Mouse (Mus musculus) heart, postnatal 36 days (tissue): ENCODE results near the gene Il4i1. TPM values are rescaled to one million over a fixed set of nuclear protein-coding genes. Genes with fewer than 3 reads are reported as not detected.

ENCODE experiments used
- DNase-seq, 2 experiments: peaks; one replicate each; pipeline ENCODE4 v3.0.0; 2021 to 2022
- intact Hi-C: fragments of 180-260 bp; cut with DNase I; formaldehyde crosslinking; loops from one replicate; pipeline ENCODE4 v1.15.1; 2025
- total RNA-seq, 2 experiments: library from RNA; stranded (reverse); gene quantifications; 2 replicates each; pipeline ENCODE4 v1.2.3; 2021

Il4i1 gene
- total RNA-seq, 2 experiments from 2014 or later: 0.89 TPM

- intact Hi-C loops: no loop called here
- no peak for DNase-seq
These were observed 1.3 kb downstream of the Il4i1 start for GRCm38 (mm10) chr7:44817441-44817840.

- intact Hi-C loops: no loop called here
- no peak for DNase-seq
These were observed 2.0 kb downstream of the Il4i1 start for GRCm38 (mm10) chr7:44818164-44818563.

- peak; percentile 63 to 69 for DNase-seq
- intact Hi-C loops: no loop called here
These were observed 2.6 kb downstream of the Il4i1 start for GRCm38 (mm10) chr7:44818751-44819235.

GRCm38 (mm10) chr7:44819391-44819790 lies 3.2 kb downstream of the Il4i1 start:
- intact Hi-C loops: no loop called here
- DNase-seq: peak; percentile 1 to 8

GRCm38 (mm10) chr7:44819863-44820262 lies 3.7 kb downstream of the Il4i1 start:
- DNase-seq: peak; percentile 8 to 12
- intact Hi-C loops: no loop called here

GRCm38 (mm10) chr7:44820525-44820924 lies 4.3 kb downstream of the Il4i1 start:
- intact Hi-C loops: no loop called here
- peak in 1 of 2 experiments; percentile 3 for DNase-seq

GRCm38 (mm10) chr7:44821666-44822448 lies 5.7 kb downstream of the Il4i1 start:
- intact Hi-C loops: no loop called here

GRCm38 (mm10) chr7:44823409-44823808 lies 7.2 kb downstream of the Il4i1 start:
- peak in 1 of 2 experiments; percentile 2 for DNase-seq

More at GRCm38 (mm10) chr7:44821666-44822448, 5.7 kb downstream of the Il4i1 start:
- DNase-seq: peak; percentile 1

GRCm38 (mm10) chr7:44824872-44825271 lies 8.7 kb downstream of the Il4i1 start:
- DNase-seq: peak; percentile 81 to 85
- intact Hi-C loops: loop anchor here (1.0 to 2.0 kb wide), 2 partner anchors 74 to 101 kb away; partner anchors contain the start of gene Zfp473

More at GRCm38 (mm10) chr7:44823409-44823808, 7.2 kb downstream of the Il4i1 start:
- intact Hi-C loops: no loop called here

- intact Hi-C loops: no loop called here
- DNase-seq: no peak
These were observed 10.6 kb downstream of the Il4i1 start for GRCm38 (mm10) chr7:44826771-44827170.

GRCm38 (mm10) chr7:44828706-44829105 lies 12.5 kb downstream of the Il4i1 start:
- no peak for DNase-seq
- intact Hi-C loops: no loop called here

- intact Hi-C loops: no loop called here
These were observed 16.6 kb downstream of the Il4i1 start for GRCm38 (mm10) chr7:44832763-44833162.

GRCm38 (mm10) chr7:44835373-44836015 lies 19.3 kb downstream of the Il4i1 start:
- intact Hi-C loops: no loop called here
- no peak for DNase-seq

More at GRCm38 (mm10) chr7:44832763-44833162, 16.6 kb downstream of the Il4i1 start:
- no peak for DNase-seq

- intact Hi-C loops: no loop called here
- DNase-seq: no peak
These were observed 19.8 kb downstream of the Il4i1 start for GRCm38 (mm10) chr7:44836016-44836404.

- intact Hi-C loops: no loop called here
- no peak for DNase-seq
These were observed 20.4 kb downstream of the Il4i1 start for GRCm38 (mm10) chr7:44836423-44837053.

- intact Hi-C loops: no loop called here
- no peak for DNase-seq
These were observed 21.9 kb downstream of the Il4i1 start for GRCm38 (mm10) chr7:44838073-44838472.

- DNase-seq: no peak
- intact Hi-C loops: no loop called here
These were observed 22.9 kb downstream of the Il4i1 start for GRCm38 (mm10) chr7:44839171-44839490.

GRCm38 (mm10) chr7:44839491-44840191 lies 23.5 kb downstream of the Il4i1 start:
- intact Hi-C loops: no loop called here
- peak; percentile 39 to 59 for DNase-seq

GRCm38 (mm10) chr7:44840426-44840825 lies 24.2 kb downstream of the Il4i1 start:
- intact Hi-C loops: no loop called here
- no peak for DNase-seq

GRCm38 (mm10) chr7:44841825-44842463 lies 25.8 kb downstream of the Il4i1 start:
- intact Hi-C loops: no loop called here
- no peak for DNase-seq
